ENCODE assay signal across 18 mouse cellular contexts in the genomic region with DNA sequence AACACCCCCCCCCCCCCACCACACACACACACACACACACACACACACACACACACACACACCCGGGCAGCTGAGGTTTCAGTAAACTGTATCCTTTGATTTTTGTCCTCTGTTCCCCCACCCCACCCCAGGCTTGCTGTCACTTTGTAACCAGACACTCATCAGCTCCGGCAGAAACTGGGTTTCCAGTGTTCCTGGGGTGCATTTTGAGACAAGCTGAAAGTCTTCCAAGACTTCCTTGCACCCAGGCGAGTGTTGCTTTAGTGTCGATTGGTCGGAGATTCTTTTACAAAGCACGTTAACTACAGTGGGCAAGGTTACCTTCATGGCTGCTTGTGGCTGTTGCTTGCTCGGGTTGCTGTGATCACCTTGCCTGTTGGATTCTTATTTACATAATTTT.
DNase-seq lines count a peak whose midpoint lies in the region; ATAC-seq and TF ChIP-seq lines count a peak whose summit lies in the region.
"Had no signal": no experiment of that assay in that cellular context is flagged by ENCODE, and none has a peak within 500 bp of the region (broad histone marks: within the 10 kb centered on the region; RNA-seq: fewer than 3 reads in every experiment).

No protein-coding gene starts in this region.

- H3K9me3 ChIP-seq in heart, embryonic 11.5 days (replicated peaks; ENCODE audit: control insufficient read depth, low read length), result no peaks in the 10 kb centered on the region
- H3K9me3 ChIP-seq in ES-E14 (ENCODE audit: control insufficient read depth, insufficient read depth, low read depth, low read length), result no peaks in the 10 kb centered on the region
- no peaks in the 10 kb centered on the region for H3K9me3 ChIP-seq in limb, embryonic 10.5 days (replicated peaks)
- H3K9me3 ChIP-seq: forebrain, embryonic 15.5 days; G1E; neural tube, embryonic 15.5 days had no signal

- in situ Hi-C loops in ES-E14 (cut with MboI; ENCODE audit: low sequenced_read_pairs in 2 of 2, unreplicated experiment in 2 of 2), result no loop called here

- no peak; the same call in 1 of the 2 replicates for ATAC-seq in heart, embryonic 11.5 days (replicated peaks; ENCODE audit: insufficient number of reproducible peaks, low FRiP score, low TSS enrichment)
- ATAC-seq: forebrain, embryonic 15.5 days had no signal

- DNase-seq in heart, postnatal 14 days, result no peak
- peak; percentile 17 for DNase-seq in kidney, adult 9 months
- DNase-seq in kidney, postnatal 14 days, result no peak
- no peak for DNase-seq in ES-E14 (ENCODE audit: low read depth, low spot score)
- DNase-seq in limb, embryonic 10.5 days (ENCODE audit: low spot score), result no peak
- no peak for DNase-seq in frontal cortex, postnatal 36 days (ENCODE audit: low spot score in 2 of 2)
- no peak for DNase-seq in adrenal gland, adult 2 months
- DNase-seq: cerebellum, postnatal 10 days; gastrocnemius, postnatal 10 days; kidney, adult 18-20 months; left cerebral cortex, postnatal 4 days; lung, adult 18-20 months; retina, postnatal 1 day had no signal

- H3K4me2 ChIP-seq in heart, embryonic 11.5 days, result peak overlapping the region; percentile 6
- H3K4me2 ChIP-seq: forebrain, embryonic 15.5 days; hindbrain, embryonic 14.5 days; neural tube, embryonic 15.5 days had no signal

- peaks cover 20% of the 10 kb centered on the region for H3K4me1 ChIP-seq in heart, embryonic 11.5 days (ENCODE audit: control insufficient read depth, insufficient read depth, low read length)
- H3K4me1 ChIP-seq in ES-E14 (ENCODE audit: control insufficient read depth in 2 of 2, insufficient read depth in 2 of 2, low read length in 2 of 2, poor library complexity in 1 of 2), result peaks cover 21 to 32% of the 10 kb centered on the region in 2 experiments
- peaks cover 26% of the 10 kb centered on the region for H3K4me1 ChIP-seq in limb, embryonic 10.5 days

- intact Hi-C loops in heart, postnatal 14 days (cut with DNase I), result no loop called here

- no peak overlapping the region for H3K27ac ChIP-seq in heart, embryonic 11.5 days (ENCODE audit: low read depth, low read length)
- peak overlapping the region; percentile 70 for H3K27ac ChIP-seq in ES-E14 (ENCODE audit: insufficient read depth, low read depth, low read length, poor library complexity, severe bottlenecking)
- 0 out of 2 replicates have a peak overlapping the region, but pooled peaks have one; percentile 16 for H3K27ac ChIP-seq in limb, embryonic 10.5 days
- H3K27ac ChIP-seq: forebrain, embryonic 15.5 days; hindbrain, embryonic 14.5 days; neural tube, embryonic 15.5 days had no signal

- H3K36me3 ChIP-seq in heart, embryonic 11.5 days (ENCODE audit: control insufficient read depth, insufficient read depth, low read length), result no peaks in the 10 kb centered on the region
- no peaks in the 10 kb centered on the region; the same call in 1 of the 2 replicates for H3K36me3 ChIP-seq in ES-E14 (ENCODE audit: control insufficient read depth, insufficient read depth, low read length, poor library complexity, severe bottlenecking)
- H3K36me3 ChIP-seq in limb, embryonic 10.5 days, result no peaks in the 10 kb centered on the region; the same call in 1 of the 2 replicates
- H3K36me3 ChIP-seq: forebrain, embryonic 15.5 days; G1E; neural tube, embryonic 15.5 days had no signal

- no peak overlapping the region for H3K4me3 ChIP-seq in heart, embryonic 11.5 days (ENCODE audit: low read depth, low read length)
- 0 out of 4 replicates have a peak overlapping the region, but pooled peaks of 1 of the 2 experiments have one; percentile 1 for H3K4me3 ChIP-seq in ES-E14 (ENCODE audit: insufficient read depth in 1 of 2, low read depth in 1 of 2, low read length in 2 of 2, poor library complexity in 1 of 2, severe bottlenecking in 1 of 2)
- H3K4me3 ChIP-seq in limb, embryonic 10.5 days, result no peak overlapping the region
- H3K4me3 ChIP-seq: forebrain, embryonic 15.5 days; neural tube, embryonic 15.5 days had no signal

- 0 out of 2 replicates have a peak overlapping the region, but pooled peaks have one; percentile 17 for H3K9ac ChIP-seq in heart, embryonic 11.5 days (ENCODE audit: low read depth, low read length)
- no peak overlapping the region for H3K9ac ChIP-seq in ES-E14 (ENCODE audit: insufficient read depth, low read depth, low read length, poor library complexity, severe bottlenecking)
- H3K9ac ChIP-seq: forebrain, embryonic 15.5 days; hindbrain, embryonic 14.5 days; neural tube, embryonic 15.5 days had no signal

- no peaks in the 10 kb centered on the region for H3K27me3 ChIP-seq in heart, embryonic 11.5 days (ENCODE audit: control insufficient read depth, insufficient read depth, low read length)
- no peaks in the 10 kb centered on the region for H3K27me3 ChIP-seq in limb, embryonic 10.5 days (ENCODE audit: low read depth, poor library complexity, severe bottlenecking)
- H3K27me3 ChIP-seq: forebrain, embryonic 15.5 days; neural tube, embryonic 15.5 days had no signal

- WGBS in heart, embryonic 11.5 days (ENCODE audit: insufficient replicate concordance), result 21% methylated on average over 7 of the region's 7 CpGs
- 36% methylated on average over 7 of the region's 7 CpGs for WGBS in limb, embryonic 10.5 days

TF ChIP-seq in ES-E14, 5 proteins besides CTCF, POLR2A, EP300 and RAD21:
- TF ChIP-seq HCFC1 (IDR thresholded peaks at IDR 0.05; ENCODE audit: borderline replicate concordance, insufficient read depth, low read length) (no peak), CHD2 (IDR thresholded peaks at IDR 0.05; ENCODE audit: low read depth, low read length) (no peak), ZNF384 (IDR thresholded peaks at IDR 0.05; ENCODE audit: low read depth, low read length) (no peak), ZC3H11A (IDR thresholded peaks at IDR 0.05; ENCODE audit: borderline replicate concordance, low read depth, low read length) (no peak), MAFK (IDR thresholded peaks at IDR 0.05; ENCODE audit: insufficient read depth, low read depth, low read length) (no peak)
